Mouse (Mus musculus) embryonic fibroblast, embryonic 13.5 days (primary cell): ENCODE data around the gene Elmo3. TPM values are rescaled to one million over a fixed set of nuclear protein-coding genes. Genes with fewer than 3 reads are reported as not detected.

ENCODE experiments used
- H3K27ac ChIP-seq: 2 replicates; pipeline ENCODE4 v1.5.1; 2012; ENCODE audit warnings: low read length, control low read depth, inconsistent platforms; ENCODE audit not compliant: insufficient read depth
- H3K4me1 ChIP-seq: 2 replicates; pipeline ENCODE4 v1.6.1; 2011; ENCODE audit warnings: low read length; ENCODE audit not compliant: control insufficient read depth, insufficient read depth
- H3K4me3 ChIP-seq: 2 replicates; pipeline ENCODE4 v1.5.1; 2011; ENCODE audit warnings: mild to moderate bottlenecking, control low read depth, low read length; ENCODE audit not compliant: insufficient read depth
- CTCF ChIP-seq: IDR thresholded peaks from 2 replicates; pipeline ENCODE4 v1.5.1; 2011; ENCODE audit warnings: mild to moderate bottlenecking, control low read depth, low read length, moderate library complexity, borderline replicate concordance; ENCODE audit not compliant: insufficient read depth
- POLR2A ChIP-seq: IDR thresholded peaks from 2 replicates; pipeline ENCODE4 v1.6.1; 2011; ENCODE audit warnings: low read depth, mild to moderate bottlenecking, control low read depth, low read length, moderate library complexity
- polyA plus RNA-seq: library from polyadenylated mRNA; stranded (reverse); fragments of >200 nt; gene quantifications from 2 replicates; pipeline ENCODE4 v1.2.4, GENCODE M21; 2011; ENCODE audit warnings: low read depth; ENCODE audit not compliant: missing spikeins, insufficient read length

The Elmo3 gene
- polyA plus RNA-seq, result 1.6 and 2.5 TPM in 2 replicates

GRCm38 (mm10) chr8:105305211-105306145, at the start of gene Elmo3:
Gene Elmo3 (plus strand): TSS chr8:105305601.
- Histone ChIP-seq H3K27ac (peak within 1 kb of the TSS; percentile 14; the same call in 1 of the 2 replicates), H3K4me1 (peaks cover 10% of the 10 kb centered on the region), H3K4me3 (no peak within 1 kb of the TSS)
- TF ChIP-seq CTCF (no peak), POLR2A (peak; percentile 30; the same call in 1 of the 2 replicates)

GRCm38 (mm10) chr8:105257318-105258114, 47.9 kb upstream of the Elmo3 start:
- no peak overlapping the region for H3K27ac ChIP-seq
- no peaks in the 10 kb centered on the region for H3K4me1 ChIP-seq
- no peak overlapping the region for H3K4me3 ChIP-seq
- TF ChIP-seq POLR2A, result no peak
- no peak for TF ChIP-seq CTCF

- Histone ChIP-seq H3K27ac (no peak overlapping the region), H3K4me3 (no peak overlapping the region), H3K4me1 (no peaks in the 10 kb centered on the region)
- TF ChIP-seq CTCF (no peak), POLR2A (no peak)
These were observed 46.3 kb upstream of the Elmo3 start for GRCm38 (mm10) chr8:105258911-105259720.

- Histone ChIP-seq H3K4me3 (no peak overlapping the region), H3K4me1 (no peaks in the 10 kb centered on the region), H3K27ac (no peak overlapping the region)
- TF ChIP-seq POLR2A (no peak), CTCF (peak; percentile 93)
These were observed 45.6 kb upstream of the Elmo3 start for GRCm38 (mm10) chr8:105259721-105260320.

- Histone ChIP-seq H3K27ac (no peak overlapping the region), H3K4me1 (no peaks in the 10 kb centered on the region), H3K4me3 (no peak overlapping the region)
- no peak for TF ChIP-seq POLR2A
- no peak for TF ChIP-seq CTCF
These were observed 44.9 kb upstream of the Elmo3 start for GRCm38 (mm10) chr8:105260371-105261099.

GRCm38 (mm10) chr8:105261326-105261980, 43.9 kb upstream of the Elmo3 start:
- Histone ChIP-seq H3K4me1 (no peaks in the 10 kb centered on the region), H3K27ac (no peak overlapping the region), H3K4me3 (no peak overlapping the region)
- TF ChIP-seq POLR2A, result no peak
- TF ChIP-seq CTCF, result no peak

- TF ChIP-seq POLR2A (no peak), CTCF (peak; percentile 6; the same call in 1 of the 2 replicates)
- Histone ChIP-seq H3K4me1 (no peaks in the 10 kb centered on the region), H3K4me3 (peak overlapping the region; percentile 69; the same call in 1 of the 2 replicates), H3K27ac (no peak overlapping the region)
These were observed 42.0 kb upstream of the Elmo3 start for GRCm38 (mm10) chr8:105263244-105263912.
